Mouse (Mus musculus): ENCODE measurements around the gene Olfr464. TPM values are rescaled to one million over a fixed set of nuclear protein-coding genes. Genes with fewer than 3 reads are reported as not detected.
"Not testable (repeated sequence)": the region's sequence is repeated elsewhere in the genome, so short reads cannot be mapped to it uniquely, and the experiment has no call there.

The Olfr464 gene
- polyA plus RNA-seq, 1 experiment from 2014 or later = not detected

DNA sequence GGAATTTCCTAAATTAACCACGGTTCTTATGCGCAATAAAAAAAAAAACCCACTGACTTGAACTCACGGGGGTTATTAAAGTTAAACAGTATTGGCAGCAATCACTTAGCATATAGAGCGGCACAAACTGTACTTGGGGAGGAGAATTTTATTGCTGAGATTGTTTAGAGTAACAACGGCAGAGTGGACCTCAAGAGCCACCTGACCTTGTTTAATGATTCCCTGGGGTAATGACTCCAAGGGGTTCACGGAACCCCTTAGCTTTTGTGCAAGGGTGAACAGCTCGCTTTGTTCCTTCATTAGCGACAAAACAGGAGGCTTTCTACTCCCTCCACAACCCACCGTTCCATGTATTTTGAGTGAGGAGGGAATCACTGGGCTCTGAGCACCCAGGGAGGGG is 40.9 kb downstream of the Olfr464 start:
- WGBS = 50% methylated on average over 9 of the region's 9 CpGs

GRCm38 (mm10) chr11:87875436-87875835 is 45.3 kb downstream of the Olfr464 start, which contains the start of gene Epx:
Gene Epx, minus strand, starts transcription at chr11:87875536.
- Histone ChIP-seq H3K9me3 (ENCODE audit: control insufficient read depth, low read length) (no peaks in the 10 kb centered on the region), H3K27me3 (replicated peaks; ENCODE audit: control insufficient read depth, insufficient read depth, low read length) (no peaks in the 10 kb centered on the region), H3K4me3 (replicated peaks; ENCODE audit: low read length) (no peak within 1 kb of the TSS), H3K4me2 (ENCODE audit: low read length) (no peak within 1 kb of the TSS), H3K4me1 (replicated peaks; ENCODE audit: control insufficient read depth, insufficient read depth, low read length) (no peaks in the 10 kb centered on the region), H3K9ac (replicated peaks; ENCODE audit: low read depth, low read length) (no peak within 1 kb of the TSS), H3K27ac (ENCODE audit: low read length) (no peak within 1 kb of the TSS), H3K36me3 (ENCODE audit: control insufficient read depth, insufficient read depth) (no peaks in the 10 kb centered on the region)
- WGBS = 83% methylated on average over 6 of the region's 6 CpGs
- no peak for ATAC-seq

More for the DNA sequence above, 40.9 kb downstream of the Olfr464 start:
- no peak for ATAC-seq
- Histone ChIP-seq H3K27me3 (replicated peaks; ENCODE audit: control insufficient read depth, insufficient read depth, low read length) (no peaks in the 10 kb centered on the region), H3K4me2 (ENCODE audit: low read length) (no peak overlapping the region), H3K36me3 (ENCODE audit: control insufficient read depth, insufficient read depth) (no peaks in the 10 kb centered on the region), H3K9me3 (ENCODE audit: control insufficient read depth, low read length) (no peaks in the 10 kb centered on the region), H3K4me1 (replicated peaks; ENCODE audit: control insufficient read depth, insufficient read depth, low read length) (no peaks in the 10 kb centered on the region), H3K27ac (ENCODE audit: low read length) (no peak overlapping the region), H3K9ac (replicated peaks; ENCODE audit: low read depth, low read length) (no peak overlapping the region), H3K4me3 (replicated peaks; ENCODE audit: low read length) (no peak overlapping the region)

- Histone ChIP-seq H3K9ac (replicated peaks; ENCODE audit: low read depth, low read length) (no peak overlapping the region), H3K4me1 (replicated peaks; ENCODE audit: control insufficient read depth, insufficient read depth, low read length) (no peaks in the 10 kb centered on the region), H3K36me3 (ENCODE audit: control insufficient read depth, insufficient read depth) (no peaks in the 10 kb centered on the region), H3K27me3 (replicated peaks; ENCODE audit: control insufficient read depth, insufficient read depth, low read length) (no peaks in the 10 kb centered on the region), H3K4me3 (replicated peaks; ENCODE audit: low read length) (no peak overlapping the region), H3K9me3 (ENCODE audit: control insufficient read depth, low read length) (no peaks in the 10 kb centered on the region), H3K27ac (ENCODE audit: low read length) (no peak overlapping the region), H3K4me2 (ENCODE audit: low read length) (no peak overlapping the region)
- no peak for ATAC-seq
- 27% methylated on average over 8 of the region's 8 CpGs for WGBS
Observed at GRCm38 (mm10) chr11:87871766-87872165, 49.0 kb downstream of the Olfr464 start.

GRCm38 (mm10) chr11:87870096-87870495 is 50.7 kb downstream of the Olfr464 start:
- WGBS = 81% methylated on average over 2 of the region's 2 CpGs
- Histone ChIP-seq H3K4me1 (replicated peaks; ENCODE audit: control insufficient read depth, insufficient read depth, low read length) (no peaks in the 10 kb centered on the region), H3K27me3 (replicated peaks; ENCODE audit: control insufficient read depth, insufficient read depth, low read length) (no peaks in the 10 kb centered on the region), H3K4me2 (ENCODE audit: low read length) (no peak overlapping the region), H3K36me3 (ENCODE audit: control insufficient read depth, insufficient read depth) (no peaks in the 10 kb centered on the region), H3K27ac (ENCODE audit: low read length) (no peak overlapping the region), H3K9ac (replicated peaks; ENCODE audit: low read depth, low read length) (no peak overlapping the region), H3K9me3 (ENCODE audit: control insufficient read depth, low read length) (no peaks in the 10 kb centered on the region), H3K4me3 (replicated peaks; ENCODE audit: low read length) (no peak overlapping the region)
- no peak for ATAC-seq

- H3K9ac ChIP-seq (replicated peaks; ENCODE audit: low read depth, low read length); ATAC-seq; H3K9me3 ChIP-seq (ENCODE audit: control insufficient read depth, low read length); H3K27me3 ChIP-seq (replicated peaks; ENCODE audit: control insufficient read depth, insufficient read depth, low read length); H3K36me3 ChIP-seq (ENCODE audit: control insufficient read depth, insufficient read depth); H3K4me2 ChIP-seq (ENCODE audit: low read length); H3K27ac ChIP-seq (ENCODE audit: low read length); H3K4me1 ChIP-seq (replicated peaks; ENCODE audit: control insufficient read depth, insufficient read depth, low read length); H3K4me3 ChIP-seq (replicated peaks; ENCODE audit: low read length): not testable (repeated sequence)
- 95% methylated on average over 1 of the region's 2 CpGs for WGBS
Observed at GRCm38 (mm10) chr11:87866891-87867290, 53.9 kb downstream of the Olfr464 start.

Other genes starting within 250 kb of the Olfr464 start
- gene Supt4a, start 183.4 kb downstream of the Olfr464 start, polyA plus RNA-seq (2015; fragmentation: Nextera tagmentation; extraction: Ambion mirVana) = 133 and 147 TPM in 2 replicates
- 26.4 and 47.4 TPM in 2 replicates for gene Tspoap1, start 160.4 kb downstream of the Olfr464 start, polyA plus RNA-seq (2015; fragmentation: Nextera tagmentation; extraction: Ambion mirVana)
- 0.29 and 0.80 TPM in 2 replicates for gene Mpo, start 127.4 kb downstream of the Olfr464 start, polyA plus RNA-seq (2015; fragmentation: Nextera tagmentation; extraction: Ambion mirVana)
- gene Lpo, start 92.7 kb downstream of the Olfr464 start, polyA plus RNA-seq (2015; fragmentation: Nextera tagmentation; extraction: Ambion mirVana) = 0.42 and 0.48 TPM in 2 replicates
- gene Mks1, start 67.8 kb downstream of the Olfr464 start, polyA plus RNA-seq (2015; fragmentation: Nextera tagmentation; extraction: Ambion mirVana) = 9.7 and 12.6 TPM in 2 replicates
- 0.24 TPM in 1 of 2 replicates, not detected in the other for gene Epx, start 45.4 kb downstream of the Olfr464 start, polyA plus RNA-seq (2015; fragmentation: Nextera tagmentation; extraction: Ambion mirVana)
- not detected in 2 replicates for gene Olfr462, start 28.7 kb downstream of the Olfr464 start, polyA plus RNA-seq (2015; fragmentation: Nextera tagmentation; extraction: Ambion mirVana)
- not detected in 2 replicates for gene Olfr463, start 23.6 kb downstream of the Olfr464 start, polyA plus RNA-seq (2015; fragmentation: Nextera tagmentation; extraction: Ambion mirVana)
- 31.8 and 43.1 TPM in 2 replicates for gene Dynll2, start 66.6 kb upstream of the Olfr464 start, polyA plus RNA-seq (2015; fragmentation: Nextera tagmentation; extraction: Ambion mirVana)
- 290 and 334 TPM in 2 replicates for gene Srsf1, start 126.4 kb upstream of the Olfr464 start, polyA plus RNA-seq (2015; fragmentation: Nextera tagmentation; extraction: Ambion mirVana)
- gene Vezf1, start 147.3 kb upstream of the Olfr464 start, polyA plus RNA-seq (2015; fragmentation: Nextera tagmentation; extraction: Ambion mirVana) = 59.7 and 68.1 TPM in 2 replicates
- 36.0 and 40.3 TPM in 2 replicates for gene Cuedc1, start 177.1 kb upstream of the Olfr464 start, polyA plus RNA-seq (2015; fragmentation: Nextera tagmentation; extraction: Ambion mirVana)

All from forebrain, embryonic 16.5 days (tissue).